Mouse (Mus musculus): Measurements from ENCODE around the gene Ptprb.

Gene Ptprb

DNA sequence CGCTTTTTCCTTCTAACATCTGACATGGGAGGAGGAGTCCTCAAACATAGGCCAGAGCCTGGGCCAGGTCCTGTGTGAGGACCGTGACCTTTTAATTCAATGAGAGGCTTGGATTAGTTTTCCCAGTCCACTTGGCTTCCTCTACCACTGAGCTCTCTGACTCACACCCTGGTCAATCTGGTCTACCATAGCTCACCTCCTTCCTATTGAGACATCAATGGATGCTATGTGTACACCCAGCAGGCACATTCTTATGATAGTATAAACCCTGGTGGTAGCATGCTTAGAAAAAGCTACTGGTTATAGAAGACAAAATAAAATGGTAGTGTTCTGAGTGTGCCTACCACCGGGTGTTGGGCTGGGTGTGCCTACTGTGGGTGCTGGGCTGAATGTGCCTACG, 21.1 kb downstream of the Ptprb start:
- DNase-seq (ENCODE audit: low spot score): no peak

DNA sequence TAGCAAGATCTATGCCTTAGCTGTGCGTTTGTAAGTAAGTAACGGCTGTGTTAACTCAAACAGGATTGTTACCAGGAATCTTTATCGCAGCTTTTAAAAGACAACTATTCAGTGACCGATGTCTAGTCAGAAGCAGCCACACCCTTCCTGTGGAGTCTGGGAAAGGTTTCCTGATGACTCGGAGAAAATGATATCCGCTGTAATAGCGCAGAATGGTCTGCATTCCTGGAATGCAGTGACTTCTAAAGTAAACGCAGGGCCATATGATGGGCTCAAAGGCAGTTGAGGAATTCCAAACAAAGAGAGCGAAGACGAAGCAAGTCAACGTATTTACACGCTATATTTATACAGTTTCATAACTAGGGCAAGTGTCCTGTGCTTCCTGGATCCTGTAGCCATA, 22.5 kb downstream of the Ptprb start:
- no peak for DNase-seq (ENCODE audit: low spot score)

DNA sequence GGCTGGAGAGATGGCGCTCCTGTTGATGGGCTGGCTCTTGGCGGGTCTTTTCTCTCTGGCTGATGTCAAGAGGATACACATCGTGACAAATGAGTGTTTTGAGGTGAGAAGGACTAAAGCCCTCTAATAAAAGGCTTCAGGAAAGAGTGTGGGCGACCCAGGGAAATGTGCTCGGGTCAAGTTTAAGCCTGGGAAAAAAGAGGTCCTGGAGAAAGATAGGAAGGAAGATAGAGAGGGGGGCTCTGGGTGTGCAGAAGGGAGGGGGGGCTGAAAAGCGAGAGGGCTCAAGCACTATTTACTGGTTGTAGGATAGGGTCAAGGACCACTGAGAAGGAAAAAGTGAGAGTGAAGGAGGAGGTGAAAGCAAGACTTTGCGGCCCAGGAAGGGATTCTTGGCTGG, 25.5 kb downstream of the Ptprb start:
- DNase-seq (ENCODE audit: low spot score): no peak

DNA sequence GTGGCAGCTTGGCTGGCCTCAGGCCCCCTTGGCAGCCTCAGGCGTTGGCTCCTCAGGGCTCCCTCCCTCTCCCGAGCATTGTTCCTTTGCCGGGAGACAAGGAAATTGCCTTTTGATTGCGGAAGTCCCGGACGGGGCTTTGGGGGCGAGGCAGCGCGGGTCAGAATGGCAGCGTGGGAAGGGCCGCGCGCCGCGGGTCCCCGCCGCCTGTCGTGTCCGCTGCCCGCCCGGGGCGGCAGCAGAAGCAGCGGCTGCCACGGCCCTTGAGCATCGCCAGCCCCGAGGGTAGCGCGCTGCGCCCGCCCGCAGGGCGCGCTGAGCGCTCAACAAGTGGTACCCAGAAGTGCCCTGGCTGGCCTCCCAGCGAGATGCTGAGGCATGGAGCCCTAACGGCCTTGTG, 25.9 kb downstream of the Ptprb start:
- DNase-seq (ENCODE audit: low spot score): no peak

DNA sequence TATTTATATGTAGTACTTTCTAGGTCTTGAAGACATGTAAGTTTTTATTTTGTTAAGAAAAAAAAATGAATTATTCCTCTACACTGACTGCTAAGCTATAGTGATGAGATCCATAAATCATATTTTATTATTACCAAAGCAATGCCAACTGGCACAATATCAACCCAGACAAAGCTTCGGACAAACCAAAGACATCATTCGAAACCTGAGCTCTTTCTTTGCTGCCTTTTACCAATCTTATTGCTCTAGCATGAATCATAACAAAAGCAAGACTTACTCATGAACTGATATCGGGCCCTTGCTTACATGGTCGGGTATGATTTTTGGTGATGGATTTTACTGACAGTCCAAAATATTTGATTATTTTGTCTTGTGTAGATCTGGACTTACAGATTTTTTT, 29.0 kb downstream of the Ptprb start:
- no peak for DNase-seq (ENCODE audit: low spot score)

DNA sequence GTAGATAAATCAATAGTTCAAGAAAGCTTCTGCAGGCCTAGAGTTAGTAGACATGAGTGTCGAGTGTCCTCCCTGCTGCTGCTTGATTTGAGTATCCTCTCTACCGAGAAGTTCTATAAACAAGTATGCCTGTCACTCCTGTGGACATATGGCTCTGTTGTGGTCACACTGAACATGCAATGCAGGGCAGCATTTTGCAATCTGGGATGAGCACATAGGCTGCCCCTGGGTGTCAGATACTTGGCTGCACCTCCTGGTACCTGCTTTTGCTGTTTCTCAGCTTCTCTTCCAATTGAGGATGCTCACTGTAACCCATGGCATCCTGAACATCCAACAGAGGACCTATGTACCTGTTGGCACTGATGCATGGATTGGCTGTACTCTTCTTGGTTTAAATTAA, 34.1 kb downstream of the Ptprb start:
- no peak for DNase-seq (ENCODE audit: low spot score)

DNA sequence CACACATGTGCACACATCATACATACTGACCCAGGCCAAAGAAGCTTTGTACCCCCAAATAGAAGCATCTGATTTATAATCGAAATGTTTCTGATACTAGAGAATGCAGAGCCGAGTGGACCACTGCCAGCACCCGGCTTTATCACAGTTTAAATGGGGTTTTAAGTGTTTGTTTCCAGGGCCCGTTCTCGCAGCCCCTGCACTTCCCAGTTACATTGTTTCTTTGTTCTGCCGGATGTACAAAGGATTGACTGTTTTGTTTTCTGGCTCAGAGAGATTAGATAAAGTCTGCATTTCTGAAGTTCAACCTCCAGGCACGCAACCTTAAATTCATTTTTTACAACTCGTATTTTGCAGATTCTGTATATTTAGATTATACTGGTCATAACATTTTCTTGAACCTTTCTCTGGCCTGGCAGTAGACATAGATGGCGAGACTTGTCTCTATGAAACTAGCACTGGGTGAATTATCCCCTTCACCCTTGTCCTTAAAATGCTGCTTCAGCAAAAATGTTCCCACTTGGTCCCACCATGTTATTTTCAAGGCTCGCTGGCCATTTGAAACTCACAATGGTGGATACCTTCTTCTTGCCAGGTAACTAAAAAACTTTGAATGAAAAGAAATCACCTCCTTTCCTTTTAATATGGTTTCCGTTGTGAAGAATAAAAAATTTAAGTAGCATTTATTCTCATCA, 35.3 kb downstream of the Ptprb start:
- no peak for DNase-seq (ENCODE audit: low spot score)

DNA sequence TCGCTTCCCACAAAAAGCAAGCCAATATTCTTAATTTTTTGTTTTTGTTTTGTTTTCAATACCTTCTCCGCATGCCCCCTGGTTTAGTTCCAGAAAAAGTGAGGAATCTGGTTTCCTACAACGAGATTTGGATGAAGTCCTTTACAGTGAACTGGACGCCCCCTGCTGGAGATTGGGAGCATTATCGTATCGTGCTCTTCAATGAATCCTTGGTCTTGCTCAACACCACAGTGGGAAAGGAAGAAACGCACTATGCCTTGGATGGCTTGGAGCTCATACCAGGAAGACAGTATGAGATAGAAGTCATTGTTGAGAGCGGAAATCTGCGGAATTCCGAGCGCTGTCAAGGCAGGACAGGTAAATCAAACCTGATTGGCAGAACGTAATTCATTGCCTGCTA, 43.9 kb downstream of the Ptprb start:
- DNase-seq (ENCODE audit: low spot score): peak; percentile 72

DNA sequence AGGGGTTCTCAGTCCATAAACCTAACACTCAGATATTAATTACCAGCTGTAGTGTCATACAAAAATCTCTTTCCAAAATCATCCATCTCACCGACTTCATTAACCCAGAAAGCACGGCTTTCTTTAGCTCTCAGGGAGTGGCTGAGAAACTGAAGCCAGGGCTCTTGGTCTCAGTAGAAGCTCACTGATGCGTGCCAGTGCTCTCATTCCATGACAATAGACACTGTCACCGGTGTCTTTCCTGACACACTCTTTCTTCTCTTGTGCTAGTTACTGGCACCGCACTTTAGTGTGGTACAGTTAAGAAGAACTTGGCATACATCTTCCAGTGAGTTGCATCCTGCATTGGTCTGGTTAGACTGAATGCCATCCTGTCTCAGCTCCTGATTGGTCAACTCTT, 53.8 kb downstream of the Ptprb start:
- no peak for DNase-seq (ENCODE audit: low spot score)

DNA sequence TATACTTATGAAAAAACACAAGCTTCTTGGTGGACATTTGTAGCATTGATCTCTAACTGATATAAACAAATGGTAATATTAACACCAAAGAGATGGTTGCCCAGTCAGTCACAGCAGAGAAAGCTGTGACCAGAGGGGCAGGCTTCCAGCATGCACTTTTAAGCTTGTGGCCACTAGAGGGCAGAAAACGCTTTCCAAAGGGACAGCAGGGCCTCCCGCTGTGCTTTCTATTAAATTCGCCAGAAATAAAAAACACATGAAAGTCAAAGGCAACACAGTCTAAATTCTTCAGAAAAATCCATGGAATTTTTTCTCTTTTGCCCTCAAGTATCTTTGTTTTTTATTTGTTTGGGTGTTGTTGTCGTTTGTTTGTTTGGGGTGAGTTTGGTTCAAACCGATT, 55.1 kb downstream of the Ptprb start:
- peak; percentile 81 for DNase-seq (ENCODE audit: low spot score)

DNA sequence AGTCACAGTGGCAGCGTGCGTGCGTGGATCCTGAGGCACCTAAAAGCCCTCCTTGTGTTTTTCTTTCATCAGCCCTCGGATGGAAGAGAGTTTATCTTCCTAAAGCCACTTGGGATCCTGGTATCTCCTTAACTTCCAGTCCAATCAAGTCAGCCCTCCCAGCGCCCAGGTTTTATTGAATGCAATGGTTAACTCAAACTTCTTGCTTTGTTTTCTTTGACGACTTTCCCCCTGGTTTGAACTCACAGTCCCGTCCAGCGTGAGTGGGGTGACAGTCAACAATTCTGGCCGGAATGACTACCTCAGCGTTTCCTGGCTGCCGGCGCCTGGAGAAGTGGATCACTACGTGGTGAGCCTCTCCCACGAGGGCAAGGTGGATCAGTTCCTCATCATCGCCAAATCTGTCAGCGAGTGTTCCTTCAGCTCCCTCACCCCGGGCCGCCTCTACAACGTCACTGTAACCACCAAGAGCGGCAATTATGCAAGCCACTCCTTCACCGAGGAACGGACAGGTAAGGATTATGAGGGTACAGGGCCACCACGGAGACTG, 55.7 kb downstream of the Ptprb start:
- no peak for DNase-seq (ENCODE audit: low spot score)

DNA sequence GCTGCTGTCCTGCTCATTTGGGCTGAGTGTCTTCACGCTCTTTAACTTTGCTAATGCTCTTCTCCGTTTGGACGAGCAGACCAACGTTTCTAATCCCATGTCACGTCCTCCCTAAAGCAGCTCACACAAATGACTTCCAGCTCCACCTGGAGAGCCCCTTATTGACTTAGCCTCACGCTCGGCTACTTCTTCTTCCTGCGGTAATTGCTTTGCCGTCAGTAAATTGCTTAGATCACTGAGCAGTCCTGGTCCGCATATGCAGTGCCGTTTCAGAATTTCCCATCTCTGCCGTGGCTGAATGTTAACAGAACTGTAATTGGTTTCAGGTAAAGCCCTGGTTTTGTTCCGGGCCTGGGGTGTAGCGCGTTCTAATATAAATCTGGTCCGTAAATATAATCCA, 58.3 kb downstream of the Ptprb start:
- DNase-seq (ENCODE audit: low spot score): no peak

DNA sequence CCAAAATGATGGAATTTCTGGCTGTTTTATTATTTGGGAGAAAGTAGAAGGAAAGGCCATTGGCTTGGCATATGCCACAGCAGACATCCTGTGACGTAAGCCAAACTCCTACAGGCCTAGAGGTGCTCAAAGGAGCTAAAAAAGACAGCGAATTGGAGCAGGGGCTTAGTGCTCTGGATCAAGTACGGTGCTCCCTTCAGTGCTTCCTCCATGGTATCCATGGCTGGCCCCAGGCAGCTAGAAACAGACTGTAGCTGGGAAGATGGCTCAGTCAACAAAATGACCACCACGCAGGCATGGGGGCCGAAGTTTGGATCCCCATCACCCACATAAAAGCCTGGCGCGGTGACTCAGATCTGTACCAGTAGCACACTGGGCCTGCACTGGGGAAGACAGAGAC, 58.8 kb downstream of the Ptprb start:
- DNase-seq (ENCODE audit: low spot score): no peak

DNA sequence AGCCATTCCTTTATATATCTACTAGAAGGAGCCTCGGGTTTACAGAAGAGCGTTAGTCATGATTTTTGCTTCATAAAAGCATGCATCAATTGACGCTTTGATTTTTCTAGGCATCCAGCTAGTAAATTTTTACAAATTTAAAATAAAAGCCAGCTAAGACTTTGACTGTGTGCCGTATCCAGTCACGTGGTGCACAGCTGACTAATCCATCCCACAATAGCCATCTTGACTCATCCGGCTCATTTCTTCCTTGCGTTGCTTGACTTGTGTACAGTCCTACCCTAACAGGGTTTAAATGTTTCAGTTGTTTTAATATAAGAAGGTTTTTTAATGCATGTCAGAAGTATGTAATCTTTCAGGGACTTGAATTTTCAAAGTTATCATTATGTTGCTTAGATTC, 60.0 kb downstream of the Ptprb start:
- no peak for DNase-seq (ENCODE audit: low spot score)

DNA sequence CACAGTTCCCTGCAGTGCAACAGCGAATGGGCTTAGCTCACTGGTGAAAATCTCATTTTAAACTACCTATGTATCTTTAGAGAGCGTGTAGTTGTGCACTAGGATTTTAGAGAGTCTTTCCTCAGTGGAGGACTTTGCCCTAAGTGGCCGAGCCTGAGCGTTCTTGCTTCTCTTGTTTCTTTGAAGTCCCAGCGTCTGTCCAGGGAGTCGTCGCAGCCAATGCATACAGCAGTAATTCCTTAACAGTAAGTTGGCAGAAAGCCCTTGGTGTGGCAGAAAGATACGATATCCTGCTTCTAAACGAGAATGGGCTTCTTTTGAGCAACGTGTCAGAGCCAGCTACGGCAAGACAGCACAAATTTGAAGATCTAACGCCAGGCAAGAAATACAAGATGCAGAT, 65.9 kb downstream of the Ptprb start:
- DNase-seq (ENCODE audit: low spot score): no peak

DNA sequence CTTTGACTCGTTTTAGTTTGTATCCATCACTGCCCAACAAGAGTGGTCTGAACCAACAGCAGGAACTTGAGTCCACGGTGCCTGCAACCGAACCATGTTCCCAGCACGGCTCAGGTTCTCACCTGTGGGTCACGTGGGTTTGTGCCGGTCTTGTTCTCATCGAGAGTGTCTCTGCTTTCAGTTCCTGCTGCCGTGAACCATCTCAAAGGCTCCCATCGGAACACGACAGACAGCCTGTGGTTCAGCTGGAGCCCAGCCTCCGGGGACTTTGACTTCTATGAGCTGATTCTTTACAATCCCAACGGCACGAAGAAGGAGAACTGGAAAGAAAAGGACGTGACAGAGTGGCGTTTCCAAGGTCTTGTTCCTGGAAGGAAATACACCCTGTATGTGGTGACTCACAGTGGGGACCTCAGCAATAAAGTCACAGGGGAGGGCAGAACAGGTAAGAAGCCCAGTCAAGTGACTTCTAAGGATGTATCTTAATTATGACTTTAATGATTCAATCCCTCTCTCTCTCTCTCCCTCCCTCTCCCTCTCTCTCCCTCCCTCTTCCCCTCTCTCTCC, 71.4 kb downstream of the Ptprb start:
- DNase-seq (ENCODE audit: low spot score): no peak

DNA sequence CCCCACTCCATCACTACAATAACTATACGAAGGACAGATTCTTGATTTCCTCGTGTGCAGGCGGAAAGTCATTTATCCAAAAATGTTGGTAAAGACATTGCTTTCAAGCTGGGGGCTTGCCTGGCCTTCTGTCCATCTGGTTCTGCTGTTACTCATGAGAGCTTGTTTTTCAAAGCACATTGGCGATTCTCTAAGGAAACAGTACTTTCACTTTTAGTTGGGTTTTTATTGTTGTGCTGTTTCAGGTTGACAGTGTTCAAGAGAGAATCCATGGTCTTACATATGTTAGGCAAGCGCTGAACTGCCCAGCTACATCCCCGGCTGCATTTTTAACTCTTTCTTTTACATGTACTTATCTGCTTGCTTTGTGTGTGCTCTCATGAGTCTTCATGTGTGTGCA, 73.7 kb downstream of the Ptprb start:
- no peak for DNase-seq (ENCODE audit: low spot score)

DNA sequence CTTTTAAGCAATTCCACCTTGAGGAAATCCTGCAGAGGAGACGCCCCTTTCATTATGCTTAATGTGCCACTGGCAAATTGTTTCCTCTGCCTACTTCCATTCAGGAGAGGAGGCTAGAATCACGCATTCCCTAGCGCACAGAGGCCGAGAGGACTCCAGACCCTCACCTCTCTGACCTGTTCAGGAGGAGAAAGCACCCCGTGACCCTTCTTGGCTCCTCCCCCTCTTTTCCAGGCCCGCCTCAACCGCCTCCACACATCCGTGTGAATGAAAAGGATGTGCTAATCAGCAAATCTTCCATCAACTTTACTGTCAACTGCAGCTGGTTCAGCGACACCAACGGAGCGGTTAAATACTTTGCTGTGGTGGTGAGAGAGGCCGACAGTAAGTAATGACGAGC, 75.2 kb downstream of the Ptprb start:
- no peak for DNase-seq (ENCODE audit: low spot score)

DNA sequence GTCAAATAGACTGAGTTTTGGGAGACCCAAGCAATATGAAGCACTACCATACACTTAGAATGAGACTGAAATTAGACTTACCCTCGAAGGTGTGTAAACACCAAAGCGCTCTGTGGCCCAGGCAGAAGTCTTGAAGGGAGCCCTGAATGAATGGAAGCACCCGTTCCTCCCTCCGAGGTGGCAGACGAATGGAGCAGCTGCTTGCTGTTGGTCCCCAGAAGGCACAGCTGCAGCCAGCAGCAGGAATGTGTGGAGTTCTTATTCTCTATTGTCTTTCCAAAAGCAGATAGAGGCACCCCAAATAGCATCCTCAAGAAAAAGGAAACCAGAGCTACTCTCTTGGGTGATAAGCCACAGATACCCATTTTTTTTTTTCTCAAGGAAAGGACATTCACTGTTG, 79.0 kb downstream of the Ptprb start:
- no peak for DNase-seq (ENCODE audit: low spot score)

DNA sequence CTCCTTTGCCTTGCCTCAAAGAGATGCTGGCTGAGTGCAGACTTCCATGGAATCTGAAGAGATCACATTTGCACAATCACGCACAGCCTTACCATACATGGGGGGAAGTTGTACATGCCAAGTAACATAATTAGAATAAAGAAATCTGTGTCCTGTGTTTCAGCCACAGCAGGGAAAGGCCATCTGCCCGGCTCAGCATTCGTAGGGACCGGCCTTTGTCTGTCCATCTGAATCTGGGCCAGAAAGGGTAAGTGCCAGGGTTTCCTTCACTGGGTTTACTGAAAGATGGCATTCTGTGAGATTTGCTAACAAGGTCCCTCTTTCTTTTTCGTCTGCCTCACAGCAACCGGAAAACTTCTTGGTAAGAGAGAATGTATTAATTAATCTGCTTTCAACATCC, 86.9 kb downstream of the Ptprb start:
- DNase-seq (ENCODE audit: low spot score): peak; percentile 26

DNA sequence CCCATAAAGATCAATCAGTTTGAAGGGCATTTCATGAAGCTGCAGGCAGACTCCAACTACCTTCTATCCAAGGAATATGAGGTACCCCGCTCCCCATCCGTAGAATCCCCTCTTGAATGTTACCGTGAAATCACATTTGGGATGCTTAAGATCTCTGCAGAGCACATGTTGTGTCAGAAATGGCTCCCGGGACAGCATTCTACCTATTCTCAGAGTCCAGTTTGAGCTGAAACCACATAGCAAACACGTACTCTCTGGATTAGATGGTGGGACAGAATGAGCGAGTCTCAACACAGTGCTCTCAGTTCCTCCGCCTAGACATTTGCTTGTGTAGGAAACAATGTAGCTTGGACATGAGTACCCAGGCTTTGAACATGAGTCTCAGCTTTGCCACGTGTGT, 87.3 kb downstream of the Ptprb start:
- no peak for DNase-seq (ENCODE audit: low spot score)

DNA sequence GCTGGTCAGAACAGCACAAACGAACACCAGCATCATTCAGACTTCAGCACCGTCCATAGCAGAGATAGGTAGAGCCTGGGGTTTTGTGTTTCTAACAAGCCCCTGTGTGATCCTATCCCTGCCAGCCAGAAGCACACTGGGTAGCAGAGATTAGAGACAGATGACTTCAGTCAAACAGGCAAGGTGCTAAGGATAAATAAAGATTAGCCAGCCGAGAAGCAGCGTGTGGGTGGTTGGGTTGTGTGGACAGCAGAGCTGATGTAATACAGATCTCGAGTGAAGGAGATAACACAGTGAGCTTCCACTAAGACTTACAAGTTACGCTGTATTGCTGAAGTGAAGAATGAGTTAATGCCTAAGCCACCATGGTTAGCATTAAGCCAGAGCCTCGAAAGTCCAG, 89.4 kb downstream of the Ptprb start:
- no peak for DNase-seq (ENCODE audit: low spot score)

DNA sequence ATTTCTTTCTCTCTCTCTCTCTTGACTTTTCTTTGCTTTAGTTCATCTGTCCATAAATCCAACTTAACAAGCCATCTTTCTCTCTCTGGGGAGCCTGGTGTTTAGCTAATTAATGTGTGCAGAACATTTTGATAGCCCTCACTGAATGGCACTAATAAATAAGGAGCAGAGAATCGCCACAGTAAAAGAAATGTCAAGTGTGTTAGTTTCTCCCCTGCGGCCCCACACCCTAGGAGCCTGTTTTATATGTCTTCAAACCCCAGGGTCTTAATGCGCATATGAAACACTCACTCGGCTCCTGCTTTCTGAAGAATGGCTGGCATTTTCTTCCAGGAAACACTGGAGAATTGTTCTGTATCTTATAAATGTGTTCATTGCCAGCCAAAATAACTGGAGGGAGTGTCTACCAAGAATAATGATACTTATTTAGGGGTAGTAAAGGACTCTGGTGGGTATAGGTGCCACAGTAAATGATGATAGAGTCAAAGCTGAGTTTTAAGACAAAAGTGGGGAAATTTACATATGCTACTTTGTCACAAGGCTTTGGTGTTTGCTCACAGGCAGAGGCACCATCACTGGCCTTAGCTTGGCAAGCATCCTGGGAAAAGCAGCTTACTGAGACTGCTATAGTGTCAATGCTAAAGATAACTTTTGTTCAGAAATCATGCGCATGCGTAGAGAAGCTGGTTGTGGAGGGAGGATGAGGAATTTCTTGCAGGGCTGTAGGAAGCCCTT, 95.8 kb downstream of the Ptprb start:
- no peak for DNase-seq (ENCODE audit: low spot score)
